Mouse (Mus musculus): Measurements from ENCODE around the gene Grin1. TPM values are rescaled to one million over a fixed set of nuclear protein-coding genes. Genes with fewer than 3 reads are reported as not detected.

Grin1 gene
- total and polyA plus RNA-seq, 3 experiments = 0.07 TPM; not detected in 2

- Histone ChIP-seq H3K9ac (ENCODE audit: control insufficient read depth, low read depth, low read length, poor library complexity, severe bottlenecking) (peak within 1 kb of the TSS; percentile 75), H3K4me3 (ENCODE audit: control insufficient read depth in 1 of 2, insufficient read depth in 1 of 2, low read depth in 2 of 2, low read length in 2 of 2) (peak within 1 kb of the TSS; percentile 70 to 90), H3K27me3 (ENCODE audit: control insufficient read depth in 1 of 2, insufficient read depth in 2 of 2, low read length in 2 of 2) (no peaks in the 10 kb centered on the region), H3K4me1 (ENCODE audit: control insufficient read depth in 1 of 2, insufficient read depth in 2 of 2, low read length in 2 of 2) (peaks cover 0 to 12% of the 10 kb centered on the region in 2 experiments; a peak in 2 of 4 replicates), H3K79me2 (ENCODE audit: control insufficient read depth, insufficient read depth, low read length, poor library complexity) (peaks cover 7% of the 10 kb centered on the region), H3K27ac (ENCODE audit: control insufficient read depth, low read depth, low read length) (peak within 1 kb of the TSS; percentile 15; the same call in 1 of the 2 replicates), H3K9me3 (replicated peaks; ENCODE audit: insufficient read depth, low read length) (no peaks in the 10 kb centered on the region), H3K36me3 (ENCODE audit: control insufficient read depth in 1 of 2, insufficient read depth in 2 of 2, low read length in 2 of 2) (no peaks in the 10 kb centered on the region; a peak in 1 of 4 replicates)
- peak; percentile 95 for DNase-seq (ENCODE audit: low read depth, low spot score)
- TF ChIP-seq MXI1 (IDR thresholded peaks at IDR 0.05; ENCODE audit: low read depth, low read length) = peak; percentile 91
- peak; percentile 60; the same call in 1 of the 2 replicates for TF ChIP-seq ETS1 (IDR thresholded peaks at IDR 0.05; ENCODE audit: low read depth, low read length)
- TF ChIP-seq HCFC1 (IDR thresholded peaks at IDR 0.05; ENCODE audit: low read depth, low read length) = peak; percentile 85
- peak; percentile 56; the same call in 1 of the 2 replicates for TF ChIP-seq TBP (IDR thresholded peaks at IDR 0.05; ENCODE audit: low read depth, low read length)
- TF ChIP-seq USF1 (IDR thresholded peaks at IDR 0.05; ENCODE audit: low read depth, low read length) = peak; percentile 99
- TF ChIP-seq NRF1 (IDR thresholded peaks at IDR 0.05; ENCODE audit: insufficient read depth, low read depth, low read length, poor library complexity, severe bottlenecking) = no peak
- peak; percentile 100 for TF ChIP-seq SIN3A (IDR thresholded peaks at IDR 0.05; ENCODE audit: low read length)
- no peak for TF ChIP-seq ZC3H11A (IDR thresholded peaks at IDR 0.05; ENCODE audit: low read depth, low read length)
- peak; percentile 63 for TF ChIP-seq NELFE (IDR thresholded peaks at IDR 0.05; ENCODE audit: low read depth, low read length)
- TF ChIP-seq MAX (IDR thresholded peaks at IDR 0.05; ENCODE audit: low read length) = peak; percentile 96
- TF ChIP-seq POLR2AphosphoS2 (IDR thresholded peaks at IDR 0.05; ENCODE audit: low read length) = peak; percentile 59; the same call in 1 of the 2 replicates
- TF ChIP-seq USF2 (IDR thresholded peaks at IDR 0.05; ENCODE audit: borderline replicate concordance in 1 of 2, insufficient read depth in 1 of 2, low read depth in 1 of 2, low read length in 2 of 2) = peak; percentile 100
- TF ChIP-seq CTCF (IDR thresholded peaks at IDR 0.05 in 2 of 3, conservative IDR thresholded peaks at IDR 0.05 in 1 of 3; ENCODE audit: control insufficient read depth in 1 of 3, insufficient read depth in 1 of 3, low read depth in 2 of 3, low read length in 3 of 3, poor library complexity in 1 of 3, severe bottlenecking in 1 of 3) = no peak
- no peak for TF ChIP-seq GATA1 (IDR thresholded peaks at IDR 0.05; ENCODE audit: low read depth, low read length)
- TF ChIP-seq ELF1 (IDR thresholded peaks at IDR 0.05; ENCODE audit: low read depth, low read length) = peak; percentile 28
- TF ChIP-seq POLR2A (IDR thresholded peaks at IDR 0.05; ENCODE audit: control insufficient read depth in 1 of 2, insufficient read depth in 1 of 2, low read depth in 1 of 2, low read length in 2 of 2, poor library complexity in 1 of 2) = peak; percentile 35 to 77
- TF ChIP-seq MAZ (IDR thresholded peaks at IDR 0.05; ENCODE audit: low read depth, low read length) = peak; percentile 97; the same call in 1 of the 2 replicates
- no peak for TF ChIP-seq UBTF (IDR thresholded peaks at IDR 0.05; ENCODE audit: borderline replicate concordance, insufficient read depth, low read depth, low read length)
Measured at GRCm38 (mm10) chr2:25356208-25357079, 37.5 kb upstream of the Grin1 start, which contains the start of gene Dpp7. Gene Dpp7, minus strand, starts transcription at chr2:25356359.

All from MEL (cell line).